Mouse (Mus musculus): ENCODE measurements around the gene BC035044. TPM values are rescaled to one million over a fixed set of nuclear protein-coding genes. Genes with fewer than 3 reads are reported as not detected.
A peak's percentile ranks its signal among the peaks of the same experiment; 100 is the strongest.
"Not testable (repeated sequence)": the region's sequence is repeated elsewhere in the genome, so short reads cannot be mapped to it uniquely, and the experiment has no call there.

The BC035044 gene
- under 1 TPM; 0.17 to 0.38 TPM for total RNA-seq (2021)
- 0.06 and 0.52 TPM in 2 replicates for polyA plus RNA-seq (2012; rRNA removed)
- long read RNA-seq, partial matches to known transcripts, result 0 of 1 reads
- long read RNA-seq, other reads (novel, unspliced or antisense), result 0 of 1 reads

DNA sequence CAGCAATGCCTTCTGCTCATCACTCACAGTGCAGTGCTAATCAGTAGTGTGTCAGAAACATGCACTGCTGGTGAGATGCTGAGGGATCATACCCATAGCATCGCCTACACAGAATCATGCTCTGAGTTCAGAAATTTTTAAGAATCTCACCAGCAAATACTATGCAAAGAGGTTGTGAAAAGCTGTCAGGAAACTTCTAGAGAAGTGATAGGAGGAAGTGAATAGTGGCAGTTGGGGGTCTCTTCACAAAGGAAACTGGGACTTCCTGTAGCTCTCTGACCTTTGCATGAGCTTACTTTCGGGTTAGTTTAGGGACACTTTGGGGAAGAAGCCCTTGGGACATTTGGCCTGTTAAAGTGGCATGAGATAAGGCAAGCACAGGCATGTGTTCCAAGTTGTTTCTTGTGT is at the start of gene BC035044:
TSS of gene BC035044 (minus strand) at position 179 of the 408 bp plus-strand sequence.
- DNase-seq, result no peak

GRCm38 (mm10) chr6:128935889-128936665 is 45.2 kb upstream of the BC035044 start:
- DNase-seq, result not testable (repeated sequence)

DNA sequence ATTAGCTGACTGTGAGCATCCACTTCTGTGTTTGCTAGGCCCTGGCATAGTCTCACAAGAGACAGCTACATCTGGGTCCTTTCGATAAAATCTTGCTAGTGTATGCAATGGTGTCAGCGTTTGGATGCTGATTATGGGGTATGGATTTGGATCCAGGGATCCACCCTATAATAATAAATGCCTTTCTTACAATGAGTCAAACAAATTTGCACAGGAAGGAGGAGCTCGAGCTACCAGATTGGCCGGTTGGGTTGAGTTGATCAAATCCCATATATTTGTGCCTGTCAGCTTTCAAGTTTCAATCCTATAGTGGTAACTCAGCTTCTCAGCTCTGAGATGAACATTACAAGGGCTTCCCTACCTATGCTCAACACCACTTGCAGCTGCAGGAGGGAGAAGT is 43.2 kb upstream of the BC035044 start, which contains the start of gene Clec2g:
TSS of gene Clec2g (plus strand) at position 301 of the 400 bp plus-strand sequence.
- DNase-seq, result not testable (repeated sequence)

- DNase-seq, result no peak
These were observed 42.1 kb upstream of the BC035044 start for GRCm38 (mm10) chr6:128933050-128933449.

- no peak for DNase-seq
These were observed 26.4 kb upstream of the BC035044 start for GRCm38 (mm10) chr6:128917322-128917721.

GRCm38 (mm10) chr6:128913598-128914254 is 22.8 kb upstream of the BC035044 start:
- no peak for DNase-seq

DNA sequence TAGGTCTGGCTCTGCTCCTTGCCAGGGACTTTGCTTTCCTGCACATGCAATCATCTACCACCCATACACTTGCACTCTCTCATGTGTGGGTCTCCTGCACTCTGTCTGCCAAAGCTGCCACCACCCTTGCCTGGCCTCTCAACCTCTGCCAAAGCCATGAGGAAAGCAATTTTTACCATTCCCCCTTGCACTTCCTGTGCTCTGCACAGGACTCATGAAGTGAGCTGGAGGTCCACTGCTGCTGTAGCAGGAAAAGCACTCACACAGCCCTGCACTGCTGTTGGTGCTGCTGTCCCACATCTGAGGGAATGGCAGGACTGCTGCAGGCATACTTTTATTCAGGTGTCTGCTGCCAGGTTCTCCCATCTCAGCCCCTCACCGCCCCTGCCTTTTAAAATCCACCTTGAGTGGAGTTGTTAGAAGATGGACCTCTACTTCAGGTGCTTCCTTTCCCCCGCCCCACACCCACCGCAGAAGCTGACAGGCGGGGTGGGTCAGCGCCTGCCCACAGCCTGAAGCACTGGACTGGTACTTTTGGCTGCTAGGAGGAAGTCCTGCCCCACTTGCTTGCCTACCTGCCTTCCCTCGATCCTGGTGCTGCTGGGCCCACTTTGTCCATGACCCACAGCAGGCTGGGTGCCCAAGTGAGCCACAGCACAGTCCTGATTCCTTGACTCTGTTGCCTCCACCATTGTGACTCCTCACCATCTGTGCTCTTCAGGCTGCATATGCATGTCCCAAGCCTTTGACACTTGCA is 10.0 kb upstream of the BC035044 start:
- DNase-seq, result not testable (repeated sequence)

GRCm38 (mm10) chr6:128900044-128900443 is 9.1 kb upstream of the BC035044 start:
- DNase-seq, result no peak

GRCm38 (mm10) chr6:128895404-128896001 is 4.6 kb upstream of the BC035044 start:
- DNase-seq, result no peak

DNA sequence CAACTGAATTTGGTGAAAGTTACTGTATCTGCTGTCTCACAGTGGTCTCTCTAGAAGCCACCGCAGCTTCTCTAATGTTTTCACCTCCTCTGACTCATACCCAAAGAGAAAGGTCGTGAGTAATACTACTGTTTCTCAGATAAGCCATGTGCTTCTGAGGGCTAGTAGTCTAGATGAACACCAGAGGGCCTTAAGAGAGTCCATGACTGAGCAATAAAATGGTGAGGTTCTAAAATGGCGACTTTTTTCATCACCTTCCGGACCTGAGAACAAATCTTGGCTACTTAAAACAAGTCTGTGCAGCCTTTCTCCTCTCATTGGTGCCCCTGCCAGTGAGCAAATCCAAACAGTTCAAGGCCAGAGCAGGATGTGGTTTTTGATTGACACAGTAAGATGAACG is 2.1 kb downstream of the BC035044 start:
- no peak for DNase-seq

DNA sequence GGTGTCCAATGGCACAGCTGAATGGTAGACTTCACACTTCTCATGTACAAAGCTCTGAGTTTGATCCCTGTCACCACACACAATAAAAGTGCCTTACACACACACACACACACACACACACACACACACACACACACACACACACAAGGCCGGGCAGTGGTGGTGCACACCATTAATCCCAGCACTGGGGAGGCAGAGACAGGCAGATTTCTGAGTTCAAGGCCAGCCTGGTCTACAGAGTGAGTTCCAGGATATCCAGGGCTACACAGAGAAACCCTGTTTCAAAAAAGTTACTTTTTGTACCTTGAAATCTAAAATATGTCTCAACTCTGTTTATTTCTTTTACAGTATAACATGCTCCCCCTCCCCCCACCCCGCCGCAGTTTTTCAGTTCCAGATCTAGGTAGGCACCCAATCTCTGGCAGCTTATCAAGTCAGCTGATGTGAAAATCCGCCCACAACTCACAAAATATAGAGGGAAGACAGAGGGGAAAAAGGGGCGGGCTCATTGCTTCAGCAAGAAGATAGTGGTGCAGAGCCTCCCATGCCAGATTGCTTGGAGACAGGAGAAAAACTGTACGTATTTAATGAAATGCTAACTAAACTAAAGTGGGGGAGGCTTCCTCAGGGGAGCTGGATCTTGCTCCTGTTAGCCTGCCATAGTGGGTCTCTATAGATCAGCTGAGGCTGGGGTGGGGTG is 3.7 kb downstream of the BC035044 start, which contains the start of gene Clec2i:
TSS of gene Clec2i (plus strand) at position 498 of the 700 bp plus-strand sequence.
- DNase-seq, result not testable (repeated sequence)

DNA sequence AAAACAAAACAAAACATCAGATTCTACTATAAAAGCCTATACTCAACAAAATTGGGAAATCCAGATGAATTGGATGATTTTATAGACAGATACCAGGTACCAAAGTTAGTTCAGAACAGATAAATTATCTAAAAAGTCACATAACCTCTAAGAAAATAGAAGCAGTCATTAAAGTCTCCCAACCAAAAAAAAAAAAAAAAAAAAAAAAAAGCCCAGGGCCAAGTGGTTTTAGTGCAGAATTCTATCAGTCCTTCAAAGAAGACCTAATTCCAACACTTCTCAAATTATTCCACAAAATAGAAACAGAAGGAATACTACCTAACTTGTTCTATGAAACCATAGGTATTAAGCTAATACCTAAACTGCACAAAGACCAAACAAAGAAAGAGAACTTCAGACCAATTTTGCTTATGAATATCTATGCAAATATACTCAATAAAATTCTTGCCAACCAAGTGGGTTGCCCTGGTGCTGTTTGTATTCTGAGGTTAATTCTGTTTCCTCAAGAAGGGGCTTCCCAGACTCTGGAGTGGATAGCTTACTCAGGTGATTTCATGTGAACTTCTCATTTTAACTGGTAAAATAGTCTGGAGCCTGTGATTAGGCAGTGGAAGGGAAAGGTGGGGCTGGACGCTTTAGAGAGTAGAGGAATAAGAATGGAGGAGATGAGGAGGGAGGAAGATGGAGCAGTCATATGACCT is 18.9 kb downstream of the BC035044 start:
- DNase-seq, result no peak

DNA sequence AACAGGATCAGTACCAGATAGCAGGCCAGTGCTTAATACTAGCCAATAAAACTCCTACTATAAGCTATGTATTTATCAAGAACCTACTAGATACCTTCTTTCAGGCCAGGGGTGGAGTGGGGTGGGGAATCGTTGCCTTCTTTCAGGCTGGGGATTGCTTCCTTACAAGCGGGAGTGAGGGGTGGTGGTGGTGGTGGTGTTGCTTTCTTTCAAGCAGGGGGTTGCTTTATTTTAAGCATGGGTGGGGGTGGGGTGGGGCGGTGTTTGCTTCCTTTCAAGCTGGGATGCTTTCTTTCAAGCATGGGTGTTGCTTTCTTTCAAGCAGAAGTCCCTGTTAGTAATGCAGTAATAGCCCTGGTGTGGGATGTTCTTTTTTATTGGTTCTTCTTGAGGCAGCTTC is 22.1 kb downstream of the BC035044 start:
- DNase-seq, result no peak

DNA sequence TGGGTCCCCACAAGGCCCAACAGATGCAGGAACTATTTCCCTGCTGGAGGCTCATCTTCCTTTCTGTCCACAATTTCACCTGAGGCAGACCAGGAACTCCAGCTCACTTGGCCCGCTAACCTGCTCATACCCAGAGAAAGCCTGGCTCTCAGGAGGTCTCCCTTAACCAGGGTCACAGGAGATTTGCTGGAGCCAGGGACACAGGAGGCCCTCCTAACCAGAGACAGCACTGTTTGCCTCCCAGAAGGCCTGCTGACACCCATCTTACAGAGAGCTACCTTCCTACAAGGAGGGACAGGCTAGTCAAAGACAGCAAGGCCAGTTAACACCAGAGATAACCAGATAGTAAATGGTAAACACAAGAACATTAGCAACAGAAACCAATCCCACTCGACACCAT is 33.0 kb downstream of the BC035044 start:
- no peak for DNase-seq

- DNase-seq, result peak; percentile 79
These were observed 34.7 kb downstream of the BC035044 start for GRCm38 (mm10) chr6:128856250-128856649.

GRCm38 (mm10) chr6:128855477-128855876 is 35.4 kb downstream of the BC035044 start:
- DNase-seq, result no peak

DNA sequence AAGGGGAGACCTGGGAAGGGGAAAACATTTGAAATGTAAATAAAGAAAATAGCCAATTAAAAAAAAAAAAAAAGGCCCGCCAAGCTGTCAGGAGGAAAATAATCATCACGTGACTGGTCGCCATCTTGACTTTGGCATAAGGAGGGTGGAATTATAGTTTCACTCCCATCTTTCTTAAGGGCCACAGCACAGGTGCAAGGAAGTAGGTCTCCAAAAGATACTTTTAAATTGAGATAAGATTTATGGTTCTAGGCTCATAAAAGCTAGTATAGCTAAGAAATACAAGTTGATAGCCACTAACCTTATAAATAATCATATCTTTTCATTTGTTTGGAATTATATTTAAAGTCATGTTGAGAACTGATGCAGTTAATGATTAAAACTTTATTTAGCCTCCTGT is 36.0 kb downstream of the BC035044 start:
- no peak for DNase-seq

DNA sequence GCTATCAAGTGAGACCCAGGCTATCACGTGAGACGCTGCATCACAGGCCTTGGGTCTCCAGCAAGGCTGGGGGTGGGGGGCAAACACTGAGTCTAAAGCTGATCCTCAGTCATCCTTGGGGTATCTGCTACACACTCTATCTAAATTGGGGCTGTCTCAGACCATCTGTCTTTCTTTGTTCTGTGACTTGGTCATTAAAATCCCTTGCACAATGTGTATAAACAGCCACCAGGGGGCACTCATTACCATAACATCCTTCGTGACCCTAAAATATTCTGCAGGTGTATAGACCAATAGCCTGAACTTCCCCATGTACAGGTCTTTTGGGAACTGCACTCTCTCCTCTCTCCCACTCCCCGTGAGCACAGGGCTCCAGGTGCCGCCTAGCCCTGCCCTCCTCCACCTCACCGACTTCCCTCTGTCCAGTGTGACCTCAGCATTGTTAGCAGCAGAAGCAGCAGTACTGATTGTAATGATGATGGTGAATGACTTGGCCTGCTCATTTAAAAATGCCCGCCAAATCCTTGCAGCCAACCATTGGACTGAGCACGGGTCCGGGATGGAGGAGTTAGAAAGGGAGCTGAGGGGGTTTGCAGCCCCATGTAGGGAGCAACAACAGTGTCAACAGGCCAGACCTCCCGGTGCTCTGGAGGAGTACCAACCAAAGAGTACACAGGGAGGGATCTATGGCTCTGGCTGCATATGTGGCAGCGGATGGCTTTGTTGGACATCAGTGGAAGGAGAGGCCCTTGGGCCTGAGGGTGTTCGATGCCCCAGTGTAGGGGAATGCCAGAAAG is 36.7 kb downstream of the BC035044 start:
- peak; percentile 62 for DNase-seq

DNA sequence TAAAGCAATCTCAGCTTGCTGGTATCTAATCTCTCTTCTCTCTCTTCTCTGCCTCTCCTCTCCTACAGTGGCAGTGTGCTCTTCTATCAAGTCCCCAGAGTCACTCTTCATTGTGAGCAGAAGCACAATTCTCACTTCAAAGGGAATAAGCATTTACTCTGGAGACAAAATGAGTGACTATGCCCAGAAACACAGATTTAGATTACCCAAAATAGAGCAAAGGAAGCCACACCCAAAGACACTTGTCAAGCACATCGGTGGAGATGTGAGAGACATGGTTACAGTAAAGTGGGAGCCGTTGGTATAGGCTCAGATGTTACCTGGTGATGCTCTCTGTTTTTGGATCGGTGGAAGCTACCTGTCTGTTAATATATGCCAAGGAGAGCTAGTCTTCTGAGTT is 38.2 kb downstream of the BC035044 start:
- DNase-seq, result no peak

- DNase-seq, result no peak
These were observed 39.8 kb downstream of the BC035044 start for GRCm38 (mm10) chr6:128851151-128851550.

All from adrenal gland, adult 2 months (tissue).